Mouse (Mus musculus) liver, embryonic 13.5 days (tissue): ENCODE measurements around the gene Mmp11. TPM values are rescaled to one million over a fixed set of nuclear protein-coding genes. Genes with fewer than 3 reads are reported as not detected.
A peak's percentile ranks its signal among the peaks of the same experiment; 100 is the strongest.

Experiments
- ATAC-seq: fragments of 200-750 bp; cut with Nextera tagmentation; 2 replicates; pipeline ENCODE4 v1.8.0; 2017; ENCODE audit warnings: low read depth, mild to moderate bottlenecking, moderate number of reproducible peaks, moderate library complexity
- DNase-seq: peaks from one replicate; pipeline ENCODE4 v3.0.0; 2022
- H3K27ac ChIP-seq: fragments of 300-500 bp; sonication (generic); 2 replicates; pipeline ENCODE4 v1.5.1; 2015; ENCODE audit warnings: moderate library complexity, mild to moderate bottlenecking, inconsistent platforms
- H3K27me3 ChIP-seq: fragments of 300-500 bp; sonication (generic); 2 replicates; pipeline ENCODE4 v1.6.1; 2015; ENCODE audit warnings: mild to moderate bottlenecking, inconsistent platforms
- H3K36me3 ChIP-seq: fragments of 300-500 bp; sonication (generic); 2 replicates; pipeline ENCODE4 v1.6.1; 2015; ENCODE audit warnings: mild to moderate bottlenecking, inconsistent platforms
- H3K4me1 ChIP-seq: fragments of 300-500 bp; sonication (generic); replicated peaks from 2 replicates; pipeline ENCODE4 v1.6.1; 2015; ENCODE audit warnings: inconsistent platforms
- H3K4me2 ChIP-seq: fragments of 300-500 bp; sonication (generic); 2 replicates; pipeline ENCODE4 v1.6.1; 2015; ENCODE audit warnings: inconsistent platforms, mild to moderate bottlenecking, moderate library complexity
- H3K4me3 ChIP-seq: fragments of 300-500 bp; sonication (generic); replicated peaks from 2 replicates; pipeline ENCODE4 v1.5.1; 2015; ENCODE audit warnings: mild to moderate bottlenecking, inconsistent platforms
- H3K9ac ChIP-seq: fragments of 300-500 bp; sonication (generic); 2 replicates; pipeline ENCODE4 v1.6.1; 2015; ENCODE audit warnings: mild to moderate bottlenecking, inconsistent platforms
- H3K9me3 ChIP-seq: fragments of 300-500 bp; sonication (generic); replicated peaks from 2 replicates; pipeline ENCODE4 v1.6.1; 2016; ENCODE audit warnings: inconsistent platforms
- WGBS: fragments of 180-500 bp; shearing (Covaris S2); methylation state at CpG from one replicate; pipeline ENCODE4 v1.1.7; 2015; ENCODE audit not compliant: insufficient replicate concordance; 5-methylcytosine and 5-hydroxymethylcytosine counted together
- polyA plus RNA-seq: library from polyadenylated mRNA; unstranded; fragments of >200 nt; fragmentation: Nextera tagmentation; extraction: Ambion mirVana; gene quantifications from 2 replicates; pipeline ENCODE4 v1.2.1, GENCODE M21; 2015

The Mmp11 gene
- polyA plus RNA-seq, 1 experiment from 2014 or later: 4.1 TPM

GRCm38 (mm10) chr10:75948079-75948478 lies 11.8 kb upstream of the Mmp11 start:
- ATAC-seq: no peak
- Histone ChIP-seq H3K9me3 (no peaks in the 10 kb centered on the region), H3K27me3 (peaks cover 48% of the 10 kb centered on the region)

GRCm38 (mm10) chr10:75945896-75946295 lies 9.6 kb upstream of the Mmp11 start:
- Histone ChIP-seq H3K36me3 (no peaks in the 10 kb centered on the region), H3K9ac (no peak overlapping the region), H3K27me3 (peaks cover 42% of the 10 kb centered on the region), H3K4me2 (no peak overlapping the region), H3K4me1 (peaks cover 21% of the 10 kb centered on the region), H3K4me3 (no peak overlapping the region), H3K27ac (no peak overlapping the region), H3K9me3 (no peaks in the 10 kb centered on the region)
- DNase-seq (no peak), ATAC-seq (no peak)
- 70% methylated on average over 7 of the region's 7 CpGs for WGBS

More at GRCm38 (mm10) chr10:75948079-75948478, 11.8 kb upstream of the Mmp11 start:
- no peak overlapping the region for H3K4me2 ChIP-seq
- H3K9ac ChIP-seq: no peak overlapping the region
- no peaks in the 10 kb centered on the region for H3K36me3 ChIP-seq
- peaks cover 21% of the 10 kb centered on the region for H3K4me1 ChIP-seq
- WGBS: 60% methylated on average over 5 of the region's 5 CpGs
- no peak for DNase-seq
- no peak overlapping the region for H3K4me3 ChIP-seq
- H3K27ac ChIP-seq: no peak overlapping the region

DNA sequence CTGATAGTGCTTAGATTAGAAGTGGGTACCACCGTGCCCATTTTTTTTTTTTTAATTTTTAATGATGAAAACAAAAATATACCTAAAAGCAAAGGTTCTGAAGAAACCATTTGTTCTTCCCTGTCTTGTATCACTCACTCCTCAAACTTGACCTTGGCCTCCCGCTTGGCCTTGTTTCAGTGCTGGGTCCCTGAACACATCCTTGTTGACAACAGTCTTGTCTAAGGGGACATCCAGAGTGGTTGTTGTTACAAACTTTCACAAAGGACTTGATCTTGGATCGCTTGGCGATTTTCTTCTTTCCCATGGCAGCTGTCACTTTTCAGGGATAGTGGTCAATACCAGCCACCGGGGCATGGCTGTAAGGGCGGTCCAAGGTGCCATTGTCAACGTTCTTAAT lies 8.9 kb upstream of the Mmp11 start:
- 81% methylated on average over 7 of the region's 7 CpGs for WGBS
- Histone ChIP-seq H3K4me2 (no peak overlapping the region), H3K4me3 (no peak overlapping the region), H3K4me1 (peaks cover 21% of the 10 kb centered on the region), H3K36me3 (no peaks in the 10 kb centered on the region), H3K9ac (no peak overlapping the region), H3K9me3 (no peaks in the 10 kb centered on the region), H3K27ac (no peak overlapping the region), H3K27me3 (peaks cover 35% of the 10 kb centered on the region)
- ATAC-seq: no peak
- DNase-seq: no peak

- DNase-seq: no peak
Observed at GRCm38 (mm10) chr10:75944066-75944772, 7.9 kb upstream of the Mmp11 start.

GRCm38 (mm10) chr10:75942736-75943477 lies 6.6 kb upstream of the Mmp11 start, which contains the start of gene Vpreb3:
Gene Vpreb3 (plus strand): TSS chr10:75943057.
- DNase-seq: no peak
- WGBS: 60% methylated on average over 15 of the region's 15 CpGs
- ATAC-seq: no peak
- Histone ChIP-seq H3K4me1 (peaks cover 40% of the 10 kb centered on the region), H3K4me3 (no peak within 1 kb of the TSS), H3K27me3 (peaks cover 12% of the 10 kb centered on the region), H3K4me2 (no peak within 1 kb of the TSS), H3K36me3 (peaks cover 5% of the 10 kb centered on the region), H3K9ac (no peak within 1 kb of the TSS), H3K9me3 (no peaks in the 10 kb centered on the region), H3K27ac (no peak within 1 kb of the TSS)

More at GRCm38 (mm10) chr10:75944066-75944772, 7.9 kb upstream of the Mmp11 start:
- no peaks in the 10 kb centered on the region for H3K9me3 ChIP-seq
- H3K4me3 ChIP-seq: no peak overlapping the region
- no peak overlapping the region for H3K9ac ChIP-seq
- 49% methylated on average over 11 of the region's 11 CpGs for WGBS
- peaks cover 31% of the 10 kb centered on the region for H3K4me1 ChIP-seq
- no peak for ATAC-seq
- no peak overlapping the region for H3K4me2 ChIP-seq
- no peak overlapping the region for H3K27ac ChIP-seq
- H3K27me3 ChIP-seq: peaks cover 25% of the 10 kb centered on the region
- peaks cover 2% of the 10 kb centered on the region; the same call in 1 of the 2 replicates for H3K36me3 ChIP-seq

- Histone ChIP-seq H3K4me1 (peaks cover 57% of the 10 kb centered on the region), H3K4me2 (no peak overlapping the region), H3K27ac (peak overlapping the region; percentile 95), H3K9ac (0 out of 2 replicates have a peak overlapping the region, but pooled peaks have one; percentile 85), H3K36me3 (peaks cover 16% of the 10 kb centered on the region), H3K9me3 (no peaks in the 10 kb centered on the region), H3K4me3 (no peak overlapping the region), H3K27me3 (peaks cover 6% of the 10 kb centered on the region)
- ATAC-seq (no peak), DNase-seq (no peak)
- 78% methylated on average over 9 of the region's 9 CpGs for WGBS
Observed at GRCm38 (mm10) chr10:75941042-75941824, 4.9 kb upstream of the Mmp11 start.

- Histone ChIP-seq H3K4me1 (peaks cover 62% of the 10 kb centered on the region), H3K36me3 (peaks cover 16% of the 10 kb centered on the region), H3K27ac (peak within 1 kb of the TSS; percentile 95), H3K9ac (peak within 1 kb of the TSS; percentile 85), H3K4me3 (peak within 1 kb of the TSS; percentile 80), H3K27me3 (peaks cover 3% of the 10 kb centered on the region), H3K4me2 (peak within 1 kb of the TSS; percentile 94), H3K9me3 (no peaks in the 10 kb centered on the region)
- DNase-seq (no peak), ATAC-seq (no peak)
- WGBS: 77% methylated on average over 5 of the region's 5 CpGs
Observed at GRCm38 (mm10) chr10:75940520-75940919, 4.2 kb upstream of the Mmp11 start, which contains the start of gene Gm867. Gene Gm867 (minus strand): TSS chr10:75940672.

DNA sequence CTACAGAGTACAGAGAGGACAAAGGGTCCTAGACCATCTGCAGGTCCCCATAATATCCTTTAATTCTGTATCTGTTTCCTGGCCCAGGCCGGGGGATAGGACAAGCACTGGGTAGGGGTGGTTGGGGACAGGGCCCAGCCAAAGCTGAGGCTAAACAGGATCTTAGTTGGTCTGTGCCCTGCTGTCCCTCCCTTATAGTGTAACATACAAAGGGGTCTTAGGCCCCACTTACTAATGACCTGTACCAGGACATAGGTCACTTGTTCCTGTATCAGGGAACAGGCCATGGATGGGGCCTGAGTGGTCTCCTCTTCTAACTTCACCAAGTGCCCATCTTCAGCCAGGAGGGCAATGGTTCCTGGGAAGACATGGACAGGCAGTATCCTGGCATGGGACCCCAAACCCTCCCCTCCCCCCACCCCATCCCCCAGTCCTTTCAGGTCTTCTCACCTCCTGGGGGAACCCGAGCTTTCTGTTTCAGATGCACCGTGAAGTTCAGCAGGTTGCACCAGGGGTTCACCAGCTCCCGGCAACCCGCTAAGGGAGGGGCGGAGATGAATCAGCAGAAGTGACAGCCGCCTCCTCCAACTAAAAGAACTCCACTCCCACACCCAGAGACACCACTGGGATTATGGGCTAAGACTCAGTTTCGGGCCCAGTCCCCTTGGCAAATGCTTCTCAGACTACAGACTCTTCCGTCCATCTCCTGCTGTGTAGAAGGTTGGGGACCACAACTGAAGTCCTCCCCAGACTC lies 3.4 kb upstream of the Mmp11 start:
- Histone ChIP-seq H3K4me1 (peaks cover 70% of the 10 kb centered on the region), H3K27me3 (peaks cover 4% of the 10 kb centered on the region), H3K4me3 (peak overlapping the region; percentile 80), H3K36me3 (peaks cover 16% of the 10 kb centered on the region), H3K9me3 (no peaks in the 10 kb centered on the region), H3K9ac (peak overlapping the region; percentile 85), H3K27ac (peak overlapping the region; percentile 95), H3K4me2 (peak overlapping the region; percentile 94)
- WGBS: 28% methylated on average over 9 of the region's 9 CpGs
- peak; percentile 80 for ATAC-seq
- DNase-seq: peak; percentile 77

- peak overlapping the region; percentile 88 for H3K9ac ChIP-seq
- peak; percentile 74 for ATAC-seq
Observed at GRCm38 (mm10) chr10:75937851-75938643, 1.8 kb upstream of the Mmp11 start.

More at GRCm38 (mm10) chr10:75937851-75938643, 1.8 kb upstream of the Mmp11 start:
- Histone ChIP-seq H3K27me3 (peaks cover 16% of the 10 kb centered on the region), H3K27ac (peak overlapping the region; percentile 95), H3K4me2 (peak overlapping the region; percentile 94), H3K36me3 (peaks cover 16% of the 10 kb centered on the region), H3K9me3 (no peaks in the 10 kb centered on the region), H3K4me1 (peaks cover 65% of the 10 kb centered on the region), H3K4me3 (peak overlapping the region; percentile 80)
- DNase-seq: no peak
- 43% methylated on average over 10 of the region's 10 CpGs for WGBS
